Mouse (Mus musculus) liver, postnatal 0 days (tissue): ENCODE results near the gene March8.

Experiments
- CTCF ChIP-seq: sonication (generic); IDR thresholded peaks from 2 replicates; pipeline ENCODE4 v1.5.1; 2016; ENCODE audit warnings: antibody characterized with exemption, low read depth
- EP300 ChIP-seq: IDR thresholded peaks from 2 replicates; pipeline ENCODE4 v1.6.1; 2016; ENCODE audit warnings: antibody characterized with exemption, low read depth, mild to moderate bottlenecking

DNA sequence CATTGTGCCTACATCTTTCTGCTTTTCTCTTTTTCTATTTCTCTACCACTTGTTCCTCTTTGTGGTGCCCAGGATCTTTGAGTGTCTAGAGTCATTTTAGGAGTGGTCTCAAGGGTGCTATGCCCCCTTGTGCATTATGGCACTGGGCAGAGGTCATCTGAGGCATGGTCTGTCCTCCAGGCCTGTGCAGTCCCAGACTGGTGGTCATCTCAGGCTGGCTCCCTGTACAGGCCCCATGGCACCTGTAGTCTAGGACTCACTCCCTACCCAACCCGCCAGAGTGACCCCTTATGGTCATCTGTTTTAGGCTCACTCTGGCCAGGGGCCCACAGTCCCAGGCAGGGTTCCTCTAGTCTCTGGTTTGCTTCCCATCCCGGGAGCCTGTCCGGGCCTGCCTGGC is 33.7 kb downstream of the March8 start:
- TF ChIP-seq CTCF = no peak
- no peak for TF ChIP-seq EP300
